ENCODE assay signal across 20 mouse cellular contexts in genomic region chr11:112545231-112546010, GRCm38 (mm10).
DNase-seq lines count a peak whose midpoint lies in the region; ATAC-seq lines count a peak whose summit lies in the region.
"Had no signal": no experiment of that assay in that cellular context is flagged by ENCODE, and none has a peak within 500 bp of the region (broad histone marks: within the 10 kb centered on the region; RNA-seq: fewer than 3 reads in every experiment).

No protein-coding gene starts in this region.

- 57% methylated on average over 7 of the region's 7 CpGs for WGBS in kidney, embryonic 16.5 days
- WGBS in embryonic facial prominence, embryonic 14.5 days = 37% methylated on average over 7 of the region's 7 CpGs

- no peaks in the 10 kb centered on the region for H3K27me3 ChIP-seq in kidney, embryonic 16.5 days (ENCODE audit: insufficient read depth, low read length)
- no peaks in the 10 kb centered on the region for H3K27me3 ChIP-seq in embryonic facial prominence, embryonic 14.5 days (replicated peaks; ENCODE audit: control insufficient read depth, insufficient read depth, low read length)
- H3K27me3 ChIP-seq: CH12.LX; forebrain, embryonic 15.5 days; neural tube, embryonic 15.5 days had no signal

- no peak overlapping the region for H3K9ac ChIP-seq in kidney, embryonic 16.5 days (replicated peaks; ENCODE audit: low read length)
- no peak overlapping the region for H3K9ac ChIP-seq in embryonic facial prominence, embryonic 14.5 days (ENCODE audit: low read depth, low read length)
- H3K9ac ChIP-seq: embryonic facial prominence, embryonic 15.5 days; forebrain, embryonic 15.5 days; liver, embryonic 14.5 days; neural tube, embryonic 15.5 days had no signal

- no peak overlapping the region for H3K27ac ChIP-seq in kidney, embryonic 16.5 days (ENCODE audit: low read length)
- no peak overlapping the region for H3K27ac ChIP-seq in embryonic facial prominence, embryonic 14.5 days (replicated peaks; ENCODE audit: low read depth, low read length)
- H3K27ac ChIP-seq: embryonic facial prominence, embryonic 15.5 days; forebrain, embryonic 15.5 days; gastrocnemius, adult 2 months; limb, embryonic 10.5 days; liver, embryonic 14.5 days; neural tube, embryonic 15.5 days had no signal

- no peaks in the 10 kb centered on the region; the same call in 1 of the 2 replicates for H3K9me3 ChIP-seq in kidney, embryonic 16.5 days (ENCODE audit: low read length)
- 0 out of 2 replicates have a peak, but pooled peaks cover 3% of the 10 kb centered on the region for H3K9me3 ChIP-seq in embryonic facial prominence, embryonic 14.5 days (ENCODE audit: control insufficient read depth, low read length)
- H3K9me3 ChIP-seq: embryonic facial prominence, embryonic 15.5 days; forebrain, embryonic 15.5 days; limb, embryonic 10.5 days; neural tube, embryonic 15.5 days had no signal

- DNase-seq in kidney, postnatal 10 days = peak; percentile 44
- peak; percentile 73 for DNase-seq in 3T3-L1 (ENCODE audit: low read depth, low spot score)
- DNase-seq in Muller cell, postnatal 12 days (ENCODE audit: inconsistent ontology term) = peak; percentile 54
- peak; percentile 19 for DNase-seq in embryonic facial prominence, embryonic 14.5 days (ENCODE audit: low spot score)
- DNase-seq in urinary bladder, adult 18-20 months (ENCODE audit: low spot score in 2 of 2) = no peak
- no peak for DNase-seq in ovary, postnatal 36 days (ENCODE audit: low spot score)
- DNase-seq: cerebellum, postnatal 10 days; gastrocnemius, adult 2 months; kidney, adult 8-10 months; lung, postnatal 36 days; right cerebral cortex, adult 18-20 months; spleen, adult 18-20 months had no signal

- no peak for ATAC-seq in kidney, embryonic 16.5 days (ENCODE audit: low FRiP score, low TSS enrichment)
- ATAC-seq in embryonic facial prominence, embryonic 14.5 days (ENCODE audit: low read depth) = no peak
- ATAC-seq: activated CD4-positive, CD25-positive, alpha-beta regulatory T cell, adult 4 months; forebrain, embryonic 15.5 days had no signal

- H3K36me3 ChIP-seq in kidney, embryonic 16.5 days (ENCODE audit: insufficient read depth, low read length) = no peaks in the 10 kb centered on the region
- no peaks in the 10 kb centered on the region for H3K36me3 ChIP-seq in embryonic facial prominence, embryonic 14.5 days (ENCODE audit: control insufficient read depth, insufficient read depth, low read length)
- H3K36me3 ChIP-seq: embryonic facial prominence, embryonic 15.5 days; forebrain, embryonic 15.5 days; limb, embryonic 10.5 days; neural tube, embryonic 15.5 days had no signal

- peaks cover 9% of the 10 kb centered on the region; the same call in 1 of the 2 replicates for H3K4me1 ChIP-seq in kidney, embryonic 16.5 days (ENCODE audit: insufficient read depth, low read length)
- H3K4me1 ChIP-seq in embryonic facial prominence, embryonic 14.5 days (ENCODE audit: control insufficient read depth, insufficient read depth, low read length) = peaks cover 13% of the 10 kb centered on the region; the same call in 1 of the 2 replicates
- H3K4me1 ChIP-seq: embryonic facial prominence, embryonic 15.5 days had no signal

- H3K4me3 ChIP-seq in kidney, embryonic 16.5 days (ENCODE audit: low read length) = no peak overlapping the region
- no peak overlapping the region for H3K4me3 ChIP-seq in embryonic facial prominence, embryonic 14.5 days (ENCODE audit: low read depth, low read length)
- H3K4me3 ChIP-seq: embryonic facial prominence, embryonic 15.5 days; forebrain, embryonic 15.5 days; gastrocnemius, adult 2 months; limb, embryonic 10.5 days; neural tube, embryonic 15.5 days had no signal

- H3K4me2 ChIP-seq in kidney, embryonic 16.5 days (replicated peaks; ENCODE audit: low read depth, low read length) = no peak overlapping the region
- H3K4me2 ChIP-seq in embryonic facial prominence, embryonic 14.5 days (ENCODE audit: low read depth, low read length) = no peak overlapping the region
- H3K4me2 ChIP-seq: embryonic facial prominence, embryonic 15.5 days; forebrain, embryonic 15.5 days; neural tube, embryonic 15.5 days had no signal

Comparison
In these comparisons a context has a peak if more than half of its experiments do, and no peak if none do; other contexts are left out.
1. DNase-seq: peak in kidney, postnatal 10 days (single experiment), 3T3-L1 (single experiment), Muller cell, postnatal 12 days (single experiment) and embryonic facial prominence, embryonic 14.5 days (single experiment); none in urinary bladder, adult 18-20 months (0 of 2) and ovary, postnatal 36 days (single experiment).